ENCODE assay signal across 20 mouse cellular contexts in the genomic region with DNA sequence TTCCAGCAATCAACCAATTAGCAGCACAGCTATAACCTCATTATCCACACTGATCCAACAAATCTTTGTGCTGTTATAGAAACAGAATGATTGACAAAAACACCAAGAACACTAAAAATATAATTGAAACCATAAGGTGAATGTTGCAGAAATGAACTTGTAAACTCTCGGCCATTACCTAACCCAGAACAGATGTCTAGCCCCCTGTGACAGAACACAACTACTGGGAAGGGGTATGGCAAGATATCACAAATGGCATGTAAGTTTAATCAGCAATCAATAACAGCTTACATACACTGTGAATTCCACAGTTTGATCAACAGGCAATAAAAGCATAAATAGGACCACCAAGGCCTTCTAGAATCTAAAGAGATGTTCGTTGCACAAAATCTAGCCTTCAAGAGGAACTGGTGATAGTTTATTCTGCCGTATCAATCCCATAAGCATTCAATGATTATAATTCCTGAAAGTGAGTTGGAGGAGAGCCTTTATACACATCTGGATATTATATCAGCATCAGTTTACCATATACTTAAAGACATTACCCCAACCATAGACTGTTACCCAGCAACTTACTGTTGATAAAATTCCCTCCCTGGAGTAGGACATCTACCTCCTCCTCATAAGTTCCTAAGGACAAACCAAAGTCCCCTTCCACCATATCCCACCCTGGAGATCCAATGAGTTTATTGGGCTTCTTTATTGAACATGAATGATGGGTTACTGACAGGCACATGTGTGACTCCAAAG.
"Had no signal": no experiment of that assay in that cellular context is flagged by ENCODE, and none has a peak within 500 bp of the region (broad histone marks: within the 10 kb centered on the region; RNA-seq: fewer than 3 reads in every experiment).

No protein-coding gene starts in this region.

- H3K4me1 ChIP-seq: lung, embryonic 15.5 days; megakaryocyte, embryonic 14.5 days; midbrain, embryonic 13.5 days; midbrain, embryonic 15.5 days; neural tube, embryonic 12.5 days had no signal

- H3K4me2 ChIP-seq: lung, embryonic 15.5 days; midbrain, embryonic 11.5 days; midbrain, embryonic 13.5 days; midbrain, embryonic 15.5 days; neural tube, embryonic 12.5 days had no signal

- H3K4me3 ChIP-seq: lung, embryonic 15.5 days; megakaryocyte, embryonic 14.5 days; midbrain, embryonic 13.5 days; midbrain, embryonic 15.5 days; neural tube, embryonic 12.5 days had no signal

- H3K27me3 ChIP-seq: lung, embryonic 15.5 days; megakaryocyte, embryonic 14.5 days; midbrain, embryonic 13.5 days; midbrain, embryonic 15.5 days; neural tube, embryonic 12.5 days had no signal

- H3K9ac ChIP-seq: liver, postnatal 0 days; lung, embryonic 15.5 days; midbrain, embryonic 13.5 days; midbrain, embryonic 15.5 days; neural tube, embryonic 12.5 days had no signal

- H3K9me3 ChIP-seq: lung, embryonic 15.5 days; megakaryocyte, embryonic 14.5 days; midbrain, embryonic 15.5 days; neural tube, embryonic 12.5 days had no signal

- DNase-seq: liver, postnatal 0 days; lung, adult 2 months; lung, postnatal 14 days; lung, postnatal 36 days; retina, postnatal 1 day; right cerebral cortex, adult 18-20 months; right cerebral cortex, postnatal 25 days; right cerebral cortex, postnatal 4 days; spleen, adult 18-20 months; thymus, adult 18-20 months; thymus, postnatal 14 days; thymus, postnatal 36 days had no signal

- H3K27ac ChIP-seq: lung, embryonic 15.5 days; macrophage; midbrain, embryonic 13.5 days; midbrain, embryonic 15.5 days; neural tube, embryonic 12.5 days had no signal

- ATAC-seq: liver, postnatal 0 days; lung, postnatal 0 days; midbrain, embryonic 13.5 days; midbrain, embryonic 15.5 days had no signal

- H3K36me3 ChIP-seq: lung, embryonic 15.5 days; midbrain, embryonic 13.5 days; midbrain, embryonic 15.5 days; neural tube, embryonic 12.5 days had no signal
